Mouse (Mus musculus) right cerebral cortex, postnatal 14 days (tissue): ENCODE results near the gene Eva1a.
A peak's percentile ranks its signal among the peaks of the same experiment; 100 is the strongest.

ENCODE experiments used
- DNase-seq: peaks from one replicate; pipeline ENCODE4 v3.0.0; 2022

Gene Eva1a

GRCm38 (mm10) chr6:82066515-82067081, 25.8 kb downstream of the Eva1a start:
- DNase-seq: no peak

GRCm38 (mm10) chr6:82070459-82070858, 29.6 kb downstream of the Eva1a start:
- no peak for DNase-seq

- no peak for DNase-seq
These were observed 32.2 kb downstream of the Eva1a start for GRCm38 (mm10) chr6:82073011-82073410.

GRCm38 (mm10) chr6:82073567-82073966, 32.7 kb downstream of the Eva1a start:
- DNase-seq: no peak

- DNase-seq: no peak
These were observed 35.5 kb downstream of the Eva1a start for GRCm38 (mm10) chr6:82076364-82076763.

GRCm38 (mm10) chr6:82078875-82079274, 38.0 kb downstream of the Eva1a start:
- DNase-seq: no peak

GRCm38 (mm10) chr6:82083655-82084054, 42.8 kb downstream of the Eva1a start:
- no peak for DNase-seq

- no peak for DNase-seq
These were observed 43.4 kb downstream of the Eva1a start for GRCm38 (mm10) chr6:82084235-82084634.

GRCm38 (mm10) chr6:82085313-82085908, 44.6 kb downstream of the Eva1a start:
- no peak for DNase-seq

GRCm38 (mm10) chr6:82088133-82088532, 47.3 kb downstream of the Eva1a start:
- DNase-seq: no peak

GRCm38 (mm10) chr6:82091773-82092172, 50.9 kb downstream of the Eva1a start:
- DNase-seq: no peak

GRCm38 (mm10) chr6:82097705-82098104, 56.9 kb downstream of the Eva1a start:
- DNase-seq: no peak

GRCm38 (mm10) chr6:82098456-82098855, 57.6 kb downstream of the Eva1a start:
- no peak for DNase-seq

GRCm38 (mm10) chr6:82110473-82110872, 69.6 kb downstream of the Eva1a start:
- no peak for DNase-seq

- DNase-seq: no peak
These were observed 70.3 kb downstream of the Eva1a start for GRCm38 (mm10) chr6:82111111-82111510.

- DNase-seq: no peak
These were observed 70.7 kb downstream of the Eva1a start for GRCm38 (mm10) chr6:82111540-82111939.

- no peak for DNase-seq
These were observed 71.6 kb downstream of the Eva1a start for GRCm38 (mm10) chr6:82112127-82113090.

- no peak for DNase-seq
These were observed 74.6 kb downstream of the Eva1a start for GRCm38 (mm10) chr6:82115335-82115965.

GRCm38 (mm10) chr6:82116176-82116575, 75.3 kb downstream of the Eva1a start:
- no peak for DNase-seq

GRCm38 (mm10) chr6:82117871-82118270, 77.0 kb downstream of the Eva1a start:
- DNase-seq: no peak

- peak; percentile 69 for DNase-seq
These were observed 78.7 kb downstream of the Eva1a start for GRCm38 (mm10) chr6:82119322-82120162.

- DNase-seq: no peak
These were observed 84.3 kb downstream of the Eva1a start for GRCm38 (mm10) chr6:82125134-82125533.
